Mouse (Mus musculus): Measurements from ENCODE around the gene Gpc6.
A peak's percentile ranks its signal among the peaks of the same experiment; 100 is the strongest.

Gpc6 gene

GRCm38 (mm10) chr14:117603837-117604236, 678.7 kb downstream of the Gpc6 start:
- DNase-seq (ENCODE audit: low read depth, low spot score) = no peak

- DNase-seq (ENCODE audit: low read depth, low spot score) = no peak
Observed at GRCm38 (mm10) chr14:117605750-117606149, 680.6 kb downstream of the Gpc6 start.

GRCm38 (mm10) chr14:117611113-117611512, 686.0 kb downstream of the Gpc6 start:
- no peak for DNase-seq (ENCODE audit: low read depth, low spot score)

- DNase-seq (ENCODE audit: low read depth, low spot score) = no peak
Observed at GRCm38 (mm10) chr14:117625100-117625710, 700.1 kb downstream of the Gpc6 start.

GRCm38 (mm10) chr14:117634238-117634940, 709.3 kb downstream of the Gpc6 start:
- no peak for DNase-seq (ENCODE audit: low read depth, low spot score)

- no peak for DNase-seq (ENCODE audit: low read depth, low spot score)
Observed at GRCm38 (mm10) chr14:117641853-117642252, 716.7 kb downstream of the Gpc6 start.

GRCm38 (mm10) chr14:117643069-117643468, 718.0 kb downstream of the Gpc6 start:
- DNase-seq (ENCODE audit: low read depth, low spot score) = peak; percentile 8

- no peak for DNase-seq (ENCODE audit: low read depth, low spot score)
Observed at GRCm38 (mm10) chr14:117648199-117648960, 723.3 kb downstream of the Gpc6 start.

GRCm38 (mm10) chr14:117650141-117650540, 725.0 kb downstream of the Gpc6 start:
- no peak for DNase-seq (ENCODE audit: low read depth, low spot score)

GRCm38 (mm10) chr14:117651271-117651670, 726.2 kb downstream of the Gpc6 start:
- DNase-seq (ENCODE audit: low read depth, low spot score) = no peak

- no peak for DNase-seq (ENCODE audit: low read depth, low spot score)
Observed at GRCm38 (mm10) chr14:117651938-117652337, 726.8 kb downstream of the Gpc6 start.

GRCm38 (mm10) chr14:117655382-117655781, 730.3 kb downstream of the Gpc6 start:
- DNase-seq (ENCODE audit: low read depth, low spot score) = no peak

- no peak for DNase-seq (ENCODE audit: low read depth, low spot score)
Observed at GRCm38 (mm10) chr14:117659198-117659761, 734.2 kb downstream of the Gpc6 start.

GRCm38 (mm10) chr14:117662261-117662660, 737.1 kb downstream of the Gpc6 start:
- DNase-seq (ENCODE audit: low read depth, low spot score) = no peak

GRCm38 (mm10) chr14:117664796-117665195, 739.7 kb downstream of the Gpc6 start:
- no peak for DNase-seq (ENCODE audit: low read depth, low spot score)

- no peak for DNase-seq (ENCODE audit: low read depth, low spot score)
Observed at GRCm38 (mm10) chr14:117666126-117666525, 741.0 kb downstream of the Gpc6 start.

GRCm38 (mm10) chr14:117673541-117673940, 748.4 kb downstream of the Gpc6 start:
- DNase-seq (ENCODE audit: low read depth, low spot score) = no peak

- no peak for DNase-seq (ENCODE audit: low read depth, low spot score)
Observed at GRCm38 (mm10) chr14:117674482-117674881, 749.4 kb downstream of the Gpc6 start.

- DNase-seq (ENCODE audit: low read depth, low spot score) = no peak
Observed at GRCm38 (mm10) chr14:117679926-117680325, 754.8 kb downstream of the Gpc6 start.

- no peak for DNase-seq (ENCODE audit: low read depth, low spot score)
Observed at GRCm38 (mm10) chr14:117681321-117681921, 756.3 kb downstream of the Gpc6 start.

- DNase-seq (ENCODE audit: low read depth, low spot score) = no peak
Observed at GRCm38 (mm10) chr14:117683149-117683548, 758.0 kb downstream of the Gpc6 start.

GRCm38 (mm10) chr14:117689848-117690247, 764.7 kb downstream of the Gpc6 start:
- no peak for DNase-seq (ENCODE audit: low read depth, low spot score)

Data from ZHBTc4 (cell line).